Comparison of ENCODE assay signal across 18 mouse cellular contexts in genomic region chr6:88194978-88195325, GRCm38 (mm10). TPM values are rescaled to one million over a fixed set of nuclear protein-coding genes. Genes with fewer than 3 reads are reported as not detected.
A peak's percentile ranks its signal among the peaks of the same experiment; 100 is the strongest.
DNase-seq lines count a peak whose midpoint lies in the region; ATAC-seq lines count a peak whose summit lies in the region.
"Had no signal": no experiment of that assay in that cellular context is flagged by ENCODE, and none has a peak within 500 bp of the region (broad histone marks: within the 10 kb centered on the region; RNA-seq: fewer than 3 reads in every experiment).

No protein-coding gene starts in this region.

- H3K4me2 ChIP-seq in heart, embryonic 12.5 days, result peak overlapping the region; percentile 90
- H3K4me2 ChIP-seq in liver, embryonic 13.5 days, result no peak overlapping the region
- no peak overlapping the region for H3K4me2 ChIP-seq in liver, embryonic 12.5 days
- no peak overlapping the region; the same call in 1 of the 2 replicates for H3K4me2 ChIP-seq in embryonic facial prominence, embryonic 15.5 days (replicated peaks)
- peak overlapping the region; percentile 61 for H3K4me2 ChIP-seq in midbrain, embryonic 14.5 days (ENCODE audit: low read length)

- H3K36me3 ChIP-seq in heart, embryonic 12.5 days, result no peaks in the 10 kb centered on the region
- no peaks in the 10 kb centered on the region for H3K36me3 ChIP-seq in heart, embryonic 10.5 days
- no peaks in the 10 kb centered on the region for H3K36me3 ChIP-seq in liver, embryonic 13.5 days
- no peaks in the 10 kb centered on the region for H3K36me3 ChIP-seq in liver, embryonic 12.5 days
- H3K36me3 ChIP-seq in embryonic facial prominence, embryonic 15.5 days, result no peaks in the 10 kb centered on the region
- H3K36me3 ChIP-seq in midbrain, embryonic 14.5 days (ENCODE audit: control insufficient read depth, insufficient read depth, low read length), result no peaks in the 10 kb centered on the region

- no peak for DNase-seq in heart, embryonic 10.5 days (ENCODE audit: low spot score)
- no peak for DNase-seq in liver, embryonic 13.5 days
- DNase-seq in midbrain, embryonic 14.5 days, result no peak
- DNase-seq in adrenal gland, postnatal 36 days, result no peak
- no peak for DNase-seq in right cerebral cortex, adult 2 months (ENCODE audit: low spot score in 2 of 2)
- DNase-seq: B cell, adult 2 months; cerebellum, adult 2 months; gastrocnemius, adult 2 months; kidney, adult 8-10 months; right cerebral cortex, postnatal 14 days had no signal

- peaks cover 98% of the 10 kb centered on the region for H3K27me3 ChIP-seq in heart, embryonic 12.5 days (replicated peaks)
- H3K27me3 ChIP-seq in heart, embryonic 10.5 days (ENCODE audit: insufficient read depth, poor library complexity, severe bottlenecking), result peaks cover 100% of the 10 kb centered on the region
- peaks cover 100% of the 10 kb centered on the region for H3K27me3 ChIP-seq in liver, embryonic 13.5 days
- H3K27me3 ChIP-seq in liver, embryonic 12.5 days (replicated peaks), result peaks cover 100% of the 10 kb centered on the region
- H3K27me3 ChIP-seq in embryonic facial prominence, embryonic 15.5 days, result peaks cover 100% of the 10 kb centered on the region
- H3K27me3 ChIP-seq in midbrain, embryonic 14.5 days (ENCODE audit: control insufficient read depth, insufficient read depth, low read length), result peaks cover 94% of the 10 kb centered on the region

- H3K9me3 ChIP-seq in heart, embryonic 12.5 days (replicated peaks), result no peaks in the 10 kb centered on the region
- H3K9me3 ChIP-seq in heart, embryonic 10.5 days, result no peaks in the 10 kb centered on the region
- H3K9me3 ChIP-seq in liver, embryonic 13.5 days (replicated peaks), result no peaks in the 10 kb centered on the region
- H3K9me3 ChIP-seq in liver, embryonic 12.5 days (replicated peaks), result no peaks in the 10 kb centered on the region
- H3K9me3 ChIP-seq in embryonic facial prominence, embryonic 15.5 days (replicated peaks), result no peaks in the 10 kb centered on the region
- no peaks in the 10 kb centered on the region for H3K9me3 ChIP-seq in midbrain, embryonic 14.5 days (ENCODE audit: control insufficient read depth, low read length)

- 0 out of 2 replicates have a peak overlapping the region, but pooled peaks have one; percentile 38 for H3K9ac ChIP-seq in heart, embryonic 12.5 days
- no peak overlapping the region for H3K9ac ChIP-seq in liver, embryonic 13.5 days
- no peak overlapping the region for H3K9ac ChIP-seq in liver, embryonic 12.5 days
- H3K9ac ChIP-seq in embryonic facial prominence, embryonic 15.5 days, result no peak overlapping the region
- peak overlapping the region; percentile 70; the same call in 1 of the 2 replicates for H3K9ac ChIP-seq in midbrain, embryonic 14.5 days (replicated peaks; ENCODE audit: low read length)
- H3K9ac ChIP-seq: lung, embryonic 14.5 days had no signal

- peaks cover 50% of the 10 kb centered on the region for H3K4me1 ChIP-seq in heart, embryonic 12.5 days (replicated peaks)
- peaks cover 63% of the 10 kb centered on the region for H3K4me1 ChIP-seq in heart, embryonic 10.5 days
- peaks cover 75% of the 10 kb centered on the region for H3K4me1 ChIP-seq in liver, embryonic 13.5 days (replicated peaks)
- H3K4me1 ChIP-seq in liver, embryonic 12.5 days, result peaks cover 76% of the 10 kb centered on the region
- H3K4me1 ChIP-seq in embryonic facial prominence, embryonic 15.5 days, result peaks cover 57% of the 10 kb centered on the region
- peaks cover 49% of the 10 kb centered on the region for H3K4me1 ChIP-seq in midbrain, embryonic 14.5 days (ENCODE audit: control insufficient read depth, insufficient read depth, low read length)

- WGBS in heart, embryonic 12.5 days, result 20% methylated on average over 7 of the region's 7 CpGs
- WGBS in heart, embryonic 10.5 days, result 10% methylated on average over 7 of the region's 7 CpGs
- WGBS in liver, embryonic 13.5 days (ENCODE audit: insufficient replicate concordance), result 43% methylated on average over 7 of the region's 7 CpGs
- 32% methylated on average over 7 of the region's 7 CpGs for WGBS in liver, embryonic 12.5 days (ENCODE audit: insufficient replicate concordance)
- 15% methylated on average over 7 of the region's 7 CpGs for WGBS in embryonic facial prominence, embryonic 15.5 days
- WGBS in midbrain, embryonic 14.5 days, result 3% methylated on average over 7 of the region's 7 CpGs

- no peak overlapping the region for H3K4me3 ChIP-seq in heart, embryonic 12.5 days
- H3K4me3 ChIP-seq in heart, embryonic 10.5 days, result no peak overlapping the region; the same call in 1 of the 2 replicates
- 0 out of 2 replicates have a peak overlapping the region, but pooled peaks have one; percentile 52 for H3K4me3 ChIP-seq in liver, embryonic 13.5 days (replicated peaks)
- H3K4me3 ChIP-seq in liver, embryonic 12.5 days, result no peak overlapping the region
- peak overlapping the region; percentile 43 for H3K4me3 ChIP-seq in embryonic facial prominence, embryonic 15.5 days (replicated peaks)
- H3K4me3 ChIP-seq in midbrain, embryonic 14.5 days (replicated peaks; ENCODE audit: low read depth, low read length), result peak overlapping the region; percentile 42
- H3K4me3 ChIP-seq: myocyte had no signal

- ATAC-seq in heart, embryonic 12.5 days (ENCODE audit: insufficient number of reproducible peaks, low FRiP score), result no peak
- ATAC-seq in liver, embryonic 13.5 days (ENCODE audit: low read depth), result no peak
- ATAC-seq in liver, embryonic 12.5 days, result no peak
- ATAC-seq in embryonic facial prominence, embryonic 15.5 days (ENCODE audit: insufficient number of reproducible peaks, low FRiP score, low TSS enrichment, low read depth), result no peak
- ATAC-seq in midbrain, embryonic 14.5 days (ENCODE audit: low FRiP score, low TSS enrichment), result no peak

- no peak overlapping the region for H3K27ac ChIP-seq in heart, embryonic 12.5 days (ENCODE audit: poor library complexity, severe bottlenecking)
- no peak overlapping the region for H3K27ac ChIP-seq in heart, embryonic 10.5 days
- H3K27ac ChIP-seq in liver, embryonic 13.5 days, result no peak overlapping the region
- no peak overlapping the region for H3K27ac ChIP-seq in liver, embryonic 12.5 days
- H3K27ac ChIP-seq in embryonic facial prominence, embryonic 15.5 days (replicated peaks), result no peak overlapping the region
- peak overlapping the region; percentile 86 for H3K27ac ChIP-seq in midbrain, embryonic 14.5 days (replicated peaks; ENCODE audit: low read depth, low read length)
- H3K27ac ChIP-seq: gastrocnemius, adult 2 months had no signal

RNA-seq across cellular contexts. Expression of gene Gata2, which starts 1.3 kb away (rescaled TPM):
- 20.8 and 21.3 TPM in 2 replicates for polyA plus RNA-seq in heart, embryonic 12.5 days (2016; fragmentation: Nextera tagmentation; extraction: Ambion mirVana)
- polyA plus RNA-seq in heart, embryonic 10.5 days (2016; fragmentation: Nextera tagmentation; extraction: Ambion mirVana), result 24.5 and 24.8 TPM in 2 replicates
- polyA plus RNA-seq in liver, embryonic 13.5 days (2015; fragmentation: Nextera tagmentation; extraction: Ambion mirVana), result 6.9 and 7.4 TPM in 2 replicates
- polyA plus RNA-seq in liver, embryonic 12.5 days (2016; fragmentation: Nextera tagmentation; extraction: Ambion mirVana), result 13.3 and 15.7 TPM in 2 replicates
- 43.8 and 56.3 TPM in 2 replicates for polyA plus RNA-seq in embryonic facial prominence, embryonic 15.5 days (2015; fragmentation: Nextera tagmentation; extraction: Ambion mirVana)
- 15.4 and 23.0 TPM in 2 replicates for polyA plus RNA-seq in midbrain, embryonic 14.5 days (2014; fragmentation: Nextera tagmentation; extraction: Ambion mirVana)
- 10 to 100 TPM; 21.0 to 21.1 TPM for total RNA-seq in adrenal gland, postnatal 36 days (2021)

RNA-seq across cellular contexts. Expression of gene Dnajb8, which starts 27.1 kb away (rescaled TPM):
- not detected in 2 replicates for polyA plus RNA-seq in heart, embryonic 12.5 days (2016; fragmentation: Nextera tagmentation; extraction: Ambion mirVana)
- not detected in 2 replicates for polyA plus RNA-seq in heart, embryonic 10.5 days (2016; fragmentation: Nextera tagmentation; extraction: Ambion mirVana)
- polyA plus RNA-seq in liver, embryonic 13.5 days (2015; fragmentation: Nextera tagmentation; extraction: Ambion mirVana), result not detected in 2 replicates
- not detected in 2 replicates for polyA plus RNA-seq in liver, embryonic 12.5 days (2016; fragmentation: Nextera tagmentation; extraction: Ambion mirVana)
- not detected in 2 replicates for polyA plus RNA-seq in embryonic facial prominence, embryonic 15.5 days (2015; fragmentation: Nextera tagmentation; extraction: Ambion mirVana)
- polyA plus RNA-seq in midbrain, embryonic 14.5 days (2014; fragmentation: Nextera tagmentation; extraction: Ambion mirVana), result not detected in 2 replicates
- not detected for total RNA-seq in adrenal gland, postnatal 36 days (2021)
- total RNA-seq: adrenal gland, postnatal 10 days; gastrocnemius, adult 2 months; left cerebral cortex, postnatal 25 days had no signal
- polyA plus RNA-seq: cerebellum, adult 2 months; lung, embryonic 14.5 days; myocyte; stomach, embryonic 14.5 days had no signal

Comparison
In these comparisons a context has a peak if more than half of its experiments do, and no peak if none do; other contexts are left out.
1. H3K4me3 ChIP-seq: peak in liver, embryonic 13.5 days (single experiment), embryonic facial prominence, embryonic 15.5 days (single experiment) and midbrain, embryonic 14.5 days (single experiment); none in heart, embryonic 12.5 days (single experiment), heart, embryonic 10.5 days (single experiment) and liver, embryonic 12.5 days (single experiment).
2. H3K4me2 ChIP-seq: peak in heart, embryonic 12.5 days (single experiment) and midbrain, embryonic 14.5 days (single experiment); none in liver, embryonic 13.5 days (single experiment), liver, embryonic 12.5 days (single experiment) and embryonic facial prominence, embryonic 15.5 days (single experiment).
3. H3K9ac ChIP-seq: peak in heart, embryonic 12.5 days (single experiment) and midbrain, embryonic 14.5 days (single experiment); none in liver, embryonic 13.5 days (single experiment), liver, embryonic 12.5 days (single experiment) and embryonic facial prominence, embryonic 15.5 days (single experiment).